Mouse (Mus musculus) frontal cortex, postnatal 14 days (tissue): ENCODE results near the gene Tmed5.
A peak's percentile ranks its signal among the peaks of the same experiment; 100 is the strongest.
"Not testable (repeated sequence)": the region's sequence is repeated elsewhere in the genome, so short reads cannot be mapped to it uniquely, and the experiment has no call there.

ENCODE experiments used
- DNase-seq, 2 experiments: peaks; one replicate each; pipeline ENCODE4 v3.0.0; 2022; ENCODE audit warnings: low spot score in 2 of 2

Gene Tmed5

DNA sequence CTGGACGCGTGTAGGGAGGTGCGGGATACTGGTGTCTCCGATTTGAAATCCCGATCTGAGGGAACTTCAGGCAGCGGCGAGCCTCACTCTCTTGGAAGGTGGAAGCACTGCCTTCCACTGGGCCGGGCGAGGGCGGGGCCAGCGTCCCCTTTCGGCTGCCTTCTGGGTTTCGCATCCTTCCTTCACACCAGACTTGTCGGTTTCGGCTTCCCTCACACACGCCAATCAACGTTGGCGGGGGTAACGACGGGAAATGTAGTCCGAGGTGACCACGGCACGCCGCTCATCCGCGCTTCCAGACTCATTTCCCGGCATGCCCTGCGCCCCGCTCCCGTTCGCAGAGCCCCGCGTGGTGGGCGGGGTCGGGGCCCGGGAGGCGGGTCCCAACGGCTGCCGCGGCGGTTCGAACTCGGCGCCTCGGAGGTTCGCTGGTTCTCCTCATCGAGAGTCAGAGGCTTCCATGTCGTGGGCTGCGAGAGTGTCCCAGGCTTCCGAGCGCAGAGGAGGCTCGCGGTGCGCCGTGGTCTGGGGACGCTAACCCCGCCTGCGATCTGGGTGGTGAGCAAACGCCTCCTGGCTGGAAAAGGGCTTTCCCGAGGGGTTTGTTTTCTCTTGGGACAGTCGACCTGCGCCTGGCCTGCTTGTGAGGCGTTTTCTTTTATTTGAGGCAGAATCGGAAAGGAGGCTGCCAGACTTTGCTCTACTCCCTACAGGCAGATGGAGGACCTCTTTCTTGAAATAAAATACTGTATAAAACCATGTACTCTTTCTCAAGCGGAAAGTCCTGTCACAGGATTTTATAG lies at the start of gene Tmed5, which contains the start of gene Ccdc18:
Gene Tmed5, minus strand, starts transcription at position 180 of the 803 bp plus-strand sequence.
Gene Ccdc18, plus strand, starts transcription at position 435 of the 803 bp plus-strand sequence.
- DNase-seq = peak; percentile 94

- no peak for DNase-seq
Observed at GRCm38 (mm10) chr5:108163695-108164094, 31.3 kb upstream of the Tmed5 start.

DNA sequence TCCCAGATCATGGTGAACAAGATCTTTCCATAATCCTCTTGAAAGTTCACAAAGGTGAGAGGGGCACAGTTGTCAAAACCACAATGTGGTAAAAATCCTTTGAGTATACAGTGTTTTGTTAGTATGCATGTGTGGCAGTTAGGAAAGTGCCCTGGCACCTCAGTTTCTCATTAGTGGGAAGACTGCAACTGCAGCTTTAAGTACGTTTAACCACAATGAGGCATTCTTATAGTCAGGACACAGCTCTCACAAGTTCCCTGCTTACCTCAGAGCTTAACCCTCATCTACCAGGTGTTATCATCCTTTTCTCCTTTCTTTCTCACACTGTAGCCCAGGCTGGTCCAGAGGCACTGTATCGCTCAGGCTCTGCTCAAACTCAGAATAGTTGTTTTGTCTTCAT lies 28.4 kb upstream of the Tmed5 start:
- DNase-seq = no peak

DNA sequence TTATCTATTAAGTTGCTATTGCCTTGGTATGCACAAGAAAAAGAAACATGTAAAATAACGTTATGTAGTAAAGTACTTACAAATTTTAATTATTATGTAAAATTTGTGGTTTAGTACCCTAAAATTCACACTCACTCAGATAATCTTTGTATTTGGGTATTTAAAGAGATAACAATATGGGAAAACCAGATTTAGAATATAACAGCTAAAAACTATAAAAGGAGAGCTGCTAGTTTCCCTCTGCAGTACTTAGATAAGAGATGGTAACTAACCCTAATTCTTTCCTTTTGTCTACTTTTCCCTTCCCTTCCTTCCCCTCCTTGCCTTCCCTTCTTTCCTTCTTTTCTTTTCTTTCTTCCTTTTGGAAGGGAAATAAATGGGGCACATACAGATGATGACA lies 20.2 kb upstream of the Tmed5 start:
- no peak for DNase-seq

- no peak for DNase-seq
Observed at GRCm38 (mm10) chr5:108131849-108132440, 475 bp downstream of the Tmed5 start.

DNA sequence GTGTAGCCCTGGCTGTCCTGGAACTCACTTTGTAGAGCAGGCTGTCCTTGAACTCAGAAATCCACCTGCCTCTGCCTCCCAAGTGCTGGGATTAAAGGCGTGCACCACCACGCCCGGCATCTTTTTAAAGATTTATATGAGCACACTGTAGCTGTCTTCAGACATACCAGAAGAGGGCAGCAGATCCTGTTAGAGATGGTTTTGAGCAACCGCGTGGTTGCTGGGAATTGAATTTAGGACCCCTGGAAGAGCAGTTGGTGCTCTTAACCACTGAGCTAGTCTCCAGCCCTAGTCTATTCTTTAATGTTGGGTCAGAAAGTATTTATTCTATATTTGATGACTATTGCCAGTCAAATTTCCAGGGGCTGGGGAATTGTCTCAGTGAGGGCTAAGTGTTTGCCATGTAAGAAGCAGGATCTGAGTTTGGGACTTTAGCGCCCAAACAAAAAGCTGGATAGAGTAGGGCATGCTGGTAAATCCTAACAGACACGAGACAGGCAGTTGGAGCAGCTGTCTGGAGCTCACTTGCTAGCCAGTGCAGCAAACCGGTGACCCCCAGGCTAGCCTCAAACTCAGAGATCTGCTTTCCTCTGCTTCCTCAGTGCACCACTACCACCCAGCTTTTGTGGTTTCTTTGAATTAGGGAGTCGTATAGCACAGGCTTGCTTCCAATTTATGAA lies 12.1 kb downstream of the Tmed5 start:
- DNase-seq = no peak

DNA sequence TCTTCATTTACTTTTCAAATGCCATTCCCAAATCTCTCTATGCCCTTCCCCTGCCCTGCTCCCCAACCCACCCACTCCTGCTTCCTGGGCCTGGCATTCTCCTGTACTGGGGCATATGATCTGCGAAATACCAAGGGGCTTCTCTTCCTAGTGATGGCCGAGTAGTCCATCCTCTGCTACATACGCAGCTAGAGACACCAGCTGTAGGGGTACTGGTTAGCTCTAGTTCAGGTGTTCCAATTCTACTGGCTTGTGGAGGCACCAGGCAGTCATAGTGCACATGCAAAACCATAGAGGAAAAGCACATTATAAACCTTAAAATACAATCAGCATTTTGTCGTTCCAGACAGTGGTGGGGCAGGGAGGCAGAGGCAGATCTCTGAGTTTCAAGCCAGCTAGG lies 14.7 kb downstream of the Tmed5 start:
- no peak for DNase-seq

GRCm38 (mm10) chr5:108109346-108109745 lies 23.1 kb downstream of the Tmed5 start:
- no peak for DNase-seq

GRCm38 (mm10) chr5:108104306-108104705 lies 28.1 kb downstream of the Tmed5 start:
- no peak for DNase-seq

- DNase-seq = no peak
Observed at GRCm38 (mm10) chr5:108100196-108100595, 32.2 kb downstream of the Tmed5 start.

DNA sequence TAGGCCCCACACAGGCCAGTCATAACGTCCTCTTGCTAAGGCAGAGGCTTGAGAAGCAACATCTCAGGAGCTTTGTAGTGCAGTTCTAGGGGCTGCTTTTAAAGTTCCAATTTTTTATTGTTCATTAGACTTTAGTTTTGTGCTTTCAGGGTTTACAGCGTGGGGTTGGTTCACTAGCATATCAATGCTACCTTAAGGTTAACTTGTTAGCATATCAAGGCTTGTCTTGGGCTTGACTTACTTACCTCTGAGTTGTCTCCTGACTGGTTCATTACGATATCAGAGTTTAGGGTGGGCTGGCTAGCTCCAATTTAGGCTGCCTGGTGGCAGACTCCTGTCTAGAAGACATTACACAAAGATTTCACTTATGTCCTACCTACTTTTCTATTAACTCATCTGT lies 34.7 kb downstream of the Tmed5 start:
- DNase-seq = no peak

GRCm38 (mm10) chr5:108092731-108093130 lies 39.7 kb downstream of the Tmed5 start:
- not testable (repeated sequence) for DNase-seq

- no peak for DNase-seq
Observed at GRCm38 (mm10) chr5:108085440-108085839, 47.0 kb downstream of the Tmed5 start.

GRCm38 (mm10) chr5:108082380-108082779 lies 50.0 kb downstream of the Tmed5 start:
- DNase-seq = no peak

- no peak for DNase-seq
Observed at GRCm38 (mm10) chr5:108079603-108080002, 52.8 kb downstream of the Tmed5 start.

DNA sequence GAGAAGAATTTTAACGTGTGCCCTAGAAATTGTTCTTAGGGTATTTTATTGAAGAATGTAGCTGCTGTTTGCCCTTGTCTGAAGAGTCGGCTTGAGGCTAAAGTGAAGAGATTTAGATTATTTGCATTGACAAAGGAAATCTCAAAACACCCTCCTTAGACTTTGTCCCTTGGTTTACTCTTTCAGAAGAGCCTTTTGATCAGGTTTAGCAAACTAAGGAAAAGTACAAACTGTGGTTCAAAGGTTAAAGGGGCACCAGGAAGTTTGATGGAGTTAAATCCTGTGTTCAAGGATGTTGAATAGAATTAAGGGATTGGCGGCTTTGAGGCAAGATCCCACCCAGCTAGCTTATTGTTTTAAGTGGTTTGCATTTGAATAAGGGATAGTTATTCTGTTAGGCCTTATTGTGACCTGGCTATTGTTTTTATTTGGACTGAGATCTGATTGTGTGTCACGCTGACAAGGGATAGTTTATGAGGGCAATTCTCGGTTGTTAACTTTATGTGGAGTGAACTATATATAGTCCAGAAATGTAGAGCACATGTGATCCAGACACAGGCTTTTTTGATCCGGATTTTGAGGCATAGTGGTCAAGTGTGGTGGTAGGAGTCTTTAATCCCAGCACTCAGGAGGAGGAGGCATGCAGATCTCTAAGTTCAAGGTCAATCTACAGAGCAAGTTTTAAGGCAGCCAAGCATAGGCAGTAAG lies 55.4 kb downstream of the Tmed5 start:
- DNase-seq = no peak

DNA sequence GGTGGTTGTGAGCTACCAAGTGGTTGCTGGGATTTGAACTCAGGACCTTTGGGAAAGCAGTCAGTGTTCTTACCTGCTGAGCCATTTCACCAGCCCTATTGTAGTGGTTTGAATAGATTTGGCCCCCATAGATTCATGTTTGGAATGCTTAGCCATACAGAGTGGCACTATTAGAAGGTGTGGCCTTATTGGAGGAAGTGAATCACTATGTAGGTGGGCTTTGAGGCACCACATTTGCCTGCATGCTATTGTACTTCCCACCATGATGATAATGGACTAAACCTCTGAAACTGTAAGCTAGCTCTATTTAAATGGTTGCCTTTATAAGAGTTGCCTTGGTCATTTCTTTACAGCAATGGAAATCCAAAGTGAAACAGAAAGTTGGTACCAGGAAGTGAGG lies 56.2 kb downstream of the Tmed5 start:
- DNase-seq = no peak

GRCm38 (mm10) chr5:108072301-108072700 lies 60.1 kb downstream of the Tmed5 start:
- no peak for DNase-seq

DNA sequence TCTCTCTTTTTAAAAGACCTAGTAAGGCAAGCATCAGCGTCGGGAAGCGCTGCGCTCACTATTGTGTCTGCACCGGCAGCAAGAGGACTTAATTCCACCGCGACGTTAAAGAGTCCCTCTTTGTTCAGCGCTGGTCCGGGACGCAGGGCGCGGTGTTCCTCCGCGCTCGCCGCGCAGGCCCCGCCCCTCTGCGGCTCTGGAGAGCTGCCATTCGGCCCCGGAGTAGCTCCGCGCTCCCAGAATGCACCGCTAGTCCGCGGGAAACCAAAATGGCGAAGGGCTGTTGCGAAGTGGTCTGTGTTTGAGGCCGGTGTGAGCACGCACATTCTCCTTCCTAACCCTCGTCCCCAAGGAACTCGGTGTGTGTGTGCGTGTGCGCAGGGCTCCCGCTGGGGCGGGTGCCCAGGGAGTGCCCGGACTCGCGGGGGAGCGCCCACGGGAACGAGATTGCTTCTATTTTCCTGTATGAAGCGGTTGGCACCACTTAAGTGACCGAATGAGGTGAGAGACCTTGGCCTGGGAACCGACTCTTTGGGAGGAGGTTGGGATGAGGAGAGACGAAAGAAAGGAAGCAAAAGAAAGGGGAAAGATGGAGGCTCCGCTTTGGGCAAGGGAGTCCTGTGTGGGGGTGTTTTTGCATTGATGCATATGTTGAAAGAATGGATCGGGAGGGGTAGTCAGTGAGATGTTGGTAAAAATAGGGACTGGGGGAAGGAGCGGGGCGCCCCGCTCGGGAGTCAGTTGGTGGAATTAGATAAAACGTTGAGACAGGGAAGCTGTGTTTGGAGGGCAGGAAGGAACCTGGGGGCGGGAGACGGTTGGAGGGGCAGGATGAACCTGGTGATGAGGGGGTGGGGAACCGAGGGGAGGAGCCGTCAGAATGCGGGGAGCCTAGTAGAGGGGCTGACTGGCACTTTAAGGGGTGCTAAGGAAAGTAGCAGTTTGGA lies 66.7 kb downstream of the Tmed5 start, which contains the start of gene Mtf2:
Gene Mtf2, plus strand, starts transcription at position 210 of the 947 bp plus-strand sequence.
- peak; percentile 90 to 94 for DNase-seq

DNA sequence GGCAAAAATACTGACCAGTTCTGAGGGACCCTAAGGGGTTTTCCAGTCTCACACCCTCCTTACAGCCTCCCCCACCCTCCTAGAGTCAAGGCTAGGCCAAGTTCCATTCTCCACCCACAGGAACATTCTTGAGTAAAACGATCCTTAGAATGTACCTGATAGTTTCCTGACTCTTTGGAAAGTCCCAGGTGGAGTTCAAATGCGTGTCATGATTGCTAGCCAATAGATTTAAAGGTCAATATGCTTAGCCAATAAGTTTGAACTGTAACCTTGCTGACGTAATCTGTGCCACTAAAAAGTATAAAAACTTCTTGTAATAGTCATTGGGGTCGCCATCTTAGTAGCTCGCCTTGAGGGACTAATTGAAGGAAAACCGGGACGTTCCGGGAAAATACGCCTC lies 72.0 kb downstream of the Tmed5 start:
- no peak for DNase-seq
